Mouse (Mus musculus) lung, postnatal 0 days (tissue): ENCODE measurements at regions not wholly inside any gene's neighbourhood (a gene's known extent, or its start where the extent isn't known, plus 50 kb on each side); places are given as distances from the start of the nearest gene placed in this dataset.

Source experiments
- CTCF ChIP-seq: IDR thresholded peaks from 2 replicates; pipeline ENCODE4 v1.5.1; 2016; ENCODE audit warnings: antibody characterized with exemption, mild to moderate bottlenecking
- EP300 ChIP-seq: IDR thresholded peaks from 2 replicates; pipeline ENCODE4 v1.6.1; 2016; ENCODE audit warnings: antibody characterized with exemption, mild to moderate bottlenecking, control low read depth

DNA sequence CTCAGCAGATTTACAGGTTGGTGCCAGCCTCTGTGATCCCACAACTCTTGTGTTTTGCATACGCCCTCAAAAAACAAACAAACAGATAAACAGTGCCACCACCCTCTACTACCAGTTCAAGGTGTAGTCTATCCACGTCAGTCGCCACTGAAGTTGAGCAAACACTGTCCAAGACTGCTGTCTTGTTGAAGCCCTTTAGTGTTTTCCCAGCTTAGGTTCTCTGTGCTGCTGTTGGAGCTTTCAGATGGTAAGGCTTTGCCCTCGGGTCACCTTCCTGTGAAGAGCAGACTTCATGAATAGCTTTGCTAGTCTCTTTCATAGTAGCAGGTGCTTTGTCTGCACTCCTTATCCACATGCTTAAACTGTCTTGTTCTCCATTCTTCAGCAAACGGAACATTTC, 93.0 kb upstream of the Rmdn2 start:
- TF ChIP-seq CTCF, result no peak
- no peak for TF ChIP-seq EP300
